Mouse (Mus musculus): Measurements from ENCODE around the gene Cptp. TPM values are rescaled to one million over a fixed set of nuclear protein-coding genes. Genes with fewer than 3 reads are reported as not detected.

The Cptp gene
- polyA plus RNA-seq, 1 experiment from 2014 or later, result 25.2 TPM

GRCm38 (mm10) chr4:155883587-155883986 lies 14.3 kb upstream of the Cptp start:
- Histone ChIP-seq H3K9ac (no peak overlapping the region), H3K9me3 (no peaks in the 10 kb centered on the region), H3K4me3 (no peak overlapping the region), H3K27ac (replicated peaks) (no peak overlapping the region), H3K27me3 (no peaks in the 10 kb centered on the region), H3K4me2 (no peak overlapping the region), H3K36me3 (peaks cover 51% of the 10 kb centered on the region), H3K4me1 (replicated peaks) (no peaks in the 10 kb centered on the region)
- no peak for ATAC-seq (ENCODE audit: low read depth)
- 81% methylated on average over 3 of the region's 3 CpGs for WGBS

- Histone ChIP-seq H3K4me1 (replicated peaks) (peaks cover 33% of the 10 kb centered on the region), H3K27me3 (no peaks in the 10 kb centered on the region), H3K4me3 (no peak overlapping the region), H3K9ac (no peak overlapping the region), H3K4me2 (no peak overlapping the region), H3K36me3 (peaks cover 50% of the 10 kb centered on the region), H3K27ac (replicated peaks) (no peak overlapping the region), H3K9me3 (no peaks in the 10 kb centered on the region)
- no peak for ATAC-seq (ENCODE audit: low read depth)
- 94% methylated on average over 7 of the region's 7 CpGs for WGBS
Observed at GRCm38 (mm10) chr4:155871404-155871803, 2.2 kb upstream of the Cptp start.

GRCm38 (mm10) chr4:155868614-155869298 lies 484 bp downstream of the Cptp start:
- peaks cover 43% of the 10 kb centered on the region for H3K36me3 ChIP-seq
- peaks cover 33% of the 10 kb centered on the region for H3K4me1 ChIP-seq (replicated peaks)
- peak overlapping the region; percentile 99 for H3K4me2 ChIP-seq
- no peaks in the 10 kb centered on the region for H3K9me3 ChIP-seq
- no peaks in the 10 kb centered on the region for H3K27me3 ChIP-seq
- peak overlapping the region; percentile 77 for H3K4me3 ChIP-seq
- peak overlapping the region; percentile 38; the same call in 1 of the 2 replicates for H3K27ac ChIP-seq (replicated peaks)
- peak; percentile 57 for ATAC-seq (ENCODE audit: low read depth)
- H3K9ac ChIP-seq, result peak overlapping the region; percentile 91
- 10% methylated on average over 22 of the region's 22 CpGs for WGBS

- Histone ChIP-seq H3K36me3 (peaks cover 75% of the 10 kb centered on the region), H3K4me1 (replicated peaks) (peaks cover 4% of the 10 kb centered on the region; the same call in 1 of the 2 replicates), H3K9ac (no peak within 1 kb of the TSS), H3K9me3 (no peaks in the 10 kb centered on the region), H3K4me3 (no peak within 1 kb of the TSS), H3K27me3 (no peaks in the 10 kb centered on the region), H3K27ac (replicated peaks) (no peak within 1 kb of the TSS), H3K4me2 (no peak within 1 kb of the TSS)
- WGBS, result 83% methylated on average over 5 of the region's 5 CpGs
- ATAC-seq (ENCODE audit: low read depth), result no peak
Observed at GRCm38 (mm10) chr4:155863001-155863400, 6.2 kb downstream of the Cptp start, which contains the start of gene Tas1r3. Gene Tas1r3 (minus strand): TSS chr4:155863362.

GRCm38 (mm10) chr4:155861787-155862186 lies 7.5 kb downstream of the Cptp start:
- no peaks in the 10 kb centered on the region for H3K9me3 ChIP-seq
- no peak overlapping the region for H3K9ac ChIP-seq
- H3K36me3 ChIP-seq, result peaks cover 83% of the 10 kb centered on the region
- H3K27me3 ChIP-seq, result no peaks in the 10 kb centered on the region
- 88% methylated on average over 7 of the region's 7 CpGs for WGBS
- H3K27ac ChIP-seq (replicated peaks), result no peak overlapping the region
- no peak overlapping the region for H3K4me2 ChIP-seq
- H3K4me1 ChIP-seq (replicated peaks), result no peaks in the 10 kb centered on the region
- no peak overlapping the region for H3K4me3 ChIP-seq
- ATAC-seq (ENCODE audit: low read depth), result no peak

- Histone ChIP-seq H3K9me3 (no peaks in the 10 kb centered on the region), H3K9ac (no peak overlapping the region), H3K4me3 (no peak overlapping the region), H3K4me2 (no peak overlapping the region), H3K27me3 (no peaks in the 10 kb centered on the region), H3K4me1 (replicated peaks) (no peaks in the 10 kb centered on the region), H3K36me3 (peaks cover 85% of the 10 kb centered on the region), H3K27ac (replicated peaks) (no peak overlapping the region)
- WGBS, result 28% methylated on average over 13 of the region's 13 CpGs
- no peak for ATAC-seq (ENCODE audit: low read depth)
Observed at GRCm38 (mm10) chr4:155859318-155859717, 9.9 kb downstream of the Cptp start.

GRCm38 (mm10) chr4:155856881-155857280 lies 12.4 kb downstream of the Cptp start:
- Histone ChIP-seq H3K4me2 (no peak overlapping the region), H3K9me3 (no peaks in the 10 kb centered on the region), H3K27me3 (no peaks in the 10 kb centered on the region), H3K36me3 (peaks cover 90% of the 10 kb centered on the region), H3K27ac (replicated peaks) (no peak overlapping the region), H3K4me1 (replicated peaks) (peaks cover 4% of the 10 kb centered on the region; the same call in 1 of the 2 replicates), H3K9ac (no peak overlapping the region), H3K4me3 (no peak overlapping the region)
- 91% methylated on average over 3 of the region's 3 CpGs for WGBS
- no peak for ATAC-seq (ENCODE audit: low read depth)

- WGBS, result 93% methylated on average over 12 of the region's 12 CpGs
- H3K27me3 ChIP-seq, result no peaks in the 10 kb centered on the region
Observed at GRCm38 (mm10) chr4:155856071-155856470, 13.2 kb downstream of the Cptp start.

GRCm38 (mm10) chr4:155854991-155855390 lies 14.2 kb downstream of the Cptp start:
- H3K27ac ChIP-seq (replicated peaks), result no peak overlapping the region
- H3K4me1 ChIP-seq (replicated peaks), result peaks cover 23% of the 10 kb centered on the region
- no peak overlapping the region for H3K4me2 ChIP-seq
- no peak for ATAC-seq (ENCODE audit: low read depth)
- WGBS, result 98% methylated on average over 12 of the region's 12 CpGs
- no peaks in the 10 kb centered on the region for H3K27me3 ChIP-seq
- no peaks in the 10 kb centered on the region for H3K9me3 ChIP-seq
- H3K36me3 ChIP-seq, result peaks cover 71% of the 10 kb centered on the region
- H3K4me3 ChIP-seq, result no peak overlapping the region
- H3K9ac ChIP-seq, result no peak overlapping the region

More at GRCm38 (mm10) chr4:155856071-155856470, 13.2 kb downstream of the Cptp start:
- no peak overlapping the region for H3K27ac ChIP-seq (replicated peaks)
- no peak overlapping the region for H3K9ac ChIP-seq
- peaks cover 12% of the 10 kb centered on the region for H3K4me1 ChIP-seq (replicated peaks)
- H3K4me3 ChIP-seq, result no peak overlapping the region
- no peaks in the 10 kb centered on the region for H3K9me3 ChIP-seq
- ATAC-seq (ENCODE audit: low read depth), result no peak
- H3K36me3 ChIP-seq, result peaks cover 82% of the 10 kb centered on the region
- no peak overlapping the region for H3K4me2 ChIP-seq

- H3K27ac ChIP-seq (replicated peaks), result no peak overlapping the region
- H3K27me3 ChIP-seq, result no peaks in the 10 kb centered on the region
- no peak overlapping the region for H3K4me2 ChIP-seq
- H3K9ac ChIP-seq, result no peak overlapping the region
- no peak for ATAC-seq (ENCODE audit: low read depth)
- H3K9me3 ChIP-seq, result no peaks in the 10 kb centered on the region
- peaks cover 55% of the 10 kb centered on the region for H3K36me3 ChIP-seq
- no peak overlapping the region for H3K4me3 ChIP-seq
- H3K4me1 ChIP-seq (replicated peaks), result peaks cover 38% of the 10 kb centered on the region
- WGBS, result 90% methylated on average over 9 of the region's 9 CpGs
Observed at GRCm38 (mm10) chr4:155853421-155853820, 15.8 kb downstream of the Cptp start.

- Histone ChIP-seq H3K27ac (replicated peaks) (no peak overlapping the region), H3K9ac (no peak overlapping the region), H3K36me3 (peaks cover 41% of the 10 kb centered on the region), H3K4me3 (no peak overlapping the region), H3K4me1 (replicated peaks) (peaks cover 46% of the 10 kb centered on the region), H3K27me3 (no peaks in the 10 kb centered on the region), H3K9me3 (no peaks in the 10 kb centered on the region), H3K4me2 (no peak overlapping the region)
- WGBS, result 85% methylated on average over 2 of the region's 2 CpGs
- no peak for ATAC-seq (ENCODE audit: low read depth)
Observed at GRCm38 (mm10) chr4:155851951-155852411, 17.3 kb downstream of the Cptp start.

- WGBS, result 90% methylated on average over 3 of the region's 3 CpGs
- no peak overlapping the region for H3K27ac ChIP-seq (replicated peaks)
- H3K4me2 ChIP-seq, result no peak overlapping the region
- no peak for ATAC-seq (ENCODE audit: low read depth)
- peaks cover 51% of the 10 kb centered on the region for H3K4me1 ChIP-seq (replicated peaks)
- H3K27me3 ChIP-seq, result no peaks in the 10 kb centered on the region
- no peaks in the 10 kb centered on the region for H3K9me3 ChIP-seq
- H3K9ac ChIP-seq, result no peak overlapping the region
- no peak overlapping the region for H3K4me3 ChIP-seq
- H3K36me3 ChIP-seq, result peaks cover 34% of the 10 kb centered on the region
Observed at GRCm38 (mm10) chr4:155851368-155851767, 17.9 kb downstream of the Cptp start.

Data from neural tube, embryonic 13.5 days (tissue).